Mouse (Mus musculus): ENCODE measurements around the gene Gm2381.
"Not testable (repeated sequence)": the region's sequence is repeated elsewhere in the genome, so short reads cannot be mapped to it uniquely, and the experiment has no call there.

The Gm2381 gene

DNA sequence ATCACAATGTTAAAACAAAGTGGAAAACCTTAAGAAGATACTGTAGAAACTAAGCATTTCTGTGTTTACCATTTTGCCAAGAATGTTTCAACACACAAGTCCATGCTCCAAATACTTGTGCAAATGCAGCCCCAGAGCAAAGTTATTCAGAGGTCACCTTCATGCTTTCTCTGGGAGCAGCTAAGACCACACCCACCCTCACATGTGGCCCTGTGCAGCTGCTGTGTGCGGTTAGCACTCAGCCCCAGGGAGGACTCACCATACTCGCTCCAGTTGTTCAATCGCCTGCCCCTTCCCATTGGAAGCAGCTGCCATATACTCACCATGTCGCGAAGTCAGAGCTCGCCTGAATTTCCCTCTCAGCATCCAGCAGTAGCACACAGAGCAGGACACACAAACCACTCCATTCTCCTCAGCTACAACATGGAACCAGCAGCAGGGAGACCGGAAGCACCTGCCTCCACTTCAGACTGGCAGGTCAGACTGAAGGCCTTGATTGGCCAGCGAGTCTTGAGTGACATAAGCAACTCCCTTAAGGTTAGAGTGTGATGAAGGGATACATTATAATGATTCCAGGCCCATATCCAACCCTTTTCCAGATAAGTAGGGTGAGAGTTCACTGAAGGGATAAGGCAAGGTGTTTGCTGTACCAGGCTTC, at the start of gene Gm2381:
Gene Gm2381 (minus strand): TSS at position 434 of the 658 bp plus-strand sequence.
- not testable (repeated sequence) for DNase-seq (ENCODE audit: low read depth, low spot score); H3K36me3 ChIP-seq (ENCODE audit: control insufficient read depth, insufficient read depth, low read length, poor library complexity, severe bottlenecking); H3K27me3 ChIP-seq (ENCODE audit: control insufficient read depth, insufficient read depth, low read length, poor library complexity, severe bottlenecking)

- DNase-seq (ENCODE audit: low read depth, low spot score); H3K36me3 ChIP-seq (ENCODE audit: control insufficient read depth, insufficient read depth, low read length, poor library complexity, severe bottlenecking); H3K27me3 ChIP-seq (ENCODE audit: control insufficient read depth, insufficient read depth, low read length, poor library complexity, severe bottlenecking): not testable (repeated sequence)
Observed at GRCm38 (mm10) chr7:42898067-42898466, 31.0 kb upstream of the Gm2381 start.

DNA sequence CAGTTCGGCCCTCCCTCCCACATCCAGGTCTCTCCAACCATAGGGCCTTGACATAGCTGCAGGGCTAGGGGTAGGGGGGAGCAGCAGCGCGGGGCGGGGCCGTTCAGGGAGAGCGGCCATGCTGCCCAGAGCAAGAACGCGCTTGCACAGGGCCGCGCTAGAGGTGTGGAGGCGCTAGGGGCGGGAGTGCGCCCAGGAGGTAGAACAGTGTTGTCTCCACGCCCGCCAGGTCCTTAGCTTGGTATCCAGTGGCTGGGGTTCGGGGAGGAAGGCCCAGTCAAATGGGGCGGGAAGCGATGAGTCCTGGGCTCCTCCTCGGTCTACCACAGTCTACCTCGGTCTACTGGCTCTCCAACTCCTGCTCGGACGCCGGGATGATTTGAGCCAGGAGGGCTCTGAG, 11.1 kb upstream of the Gm2381 start:
- no peaks in the 10 kb centered on the region for H3K36me3 ChIP-seq (ENCODE audit: control insufficient read depth, insufficient read depth, low read length, poor library complexity, severe bottlenecking)
- H3K27me3 ChIP-seq (ENCODE audit: control insufficient read depth, insufficient read depth, low read length, poor library complexity, severe bottlenecking), result no peaks in the 10 kb centered on the region

GRCm38 (mm10) chr7:42838366-42838765, 28.7 kb downstream of the Gm2381 start:
- DNase-seq (ENCODE audit: low read depth, low spot score); H3K27me3 ChIP-seq (ENCODE audit: control insufficient read depth, insufficient read depth, low read length, poor library complexity, severe bottlenecking); H3K36me3 ChIP-seq (ENCODE audit: control insufficient read depth, insufficient read depth, low read length, poor library complexity, severe bottlenecking): not testable (repeated sequence)

More for the DNA sequence above, 11.1 kb upstream of the Gm2381 start:
- DNase-seq (ENCODE audit: low read depth, low spot score), result no peak

- DNase-seq (ENCODE audit: low read depth, low spot score), result no peak
- Histone ChIP-seq H3K27me3 (ENCODE audit: control insufficient read depth, insufficient read depth, low read length, poor library complexity, severe bottlenecking) (no peaks in the 10 kb centered on the region), H3K36me3 (ENCODE audit: control insufficient read depth, insufficient read depth, low read length, poor library complexity, severe bottlenecking) (no peaks in the 10 kb centered on the region)
Observed at GRCm38 (mm10) chr7:42832221-42832620, 34.8 kb downstream of the Gm2381 start.

DNA sequence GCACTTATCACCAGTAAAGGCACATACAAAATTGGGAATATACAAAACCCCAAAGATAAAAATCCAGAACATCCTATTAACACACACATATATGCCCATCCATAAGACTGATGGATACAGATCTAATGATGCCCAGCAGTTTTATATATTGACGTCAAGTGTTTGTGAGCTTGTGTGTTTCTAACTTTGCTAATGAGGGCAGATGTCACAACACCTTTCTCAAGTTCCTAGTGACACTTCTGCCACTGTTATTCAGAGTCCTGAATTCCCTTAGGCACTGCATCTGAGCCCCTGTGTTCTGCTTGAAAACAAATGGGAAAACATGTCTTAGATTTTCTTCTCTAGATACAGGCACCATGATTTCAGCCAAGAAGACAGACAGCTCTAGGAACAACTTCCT, 73.6 kb downstream of the Gm2381 start, which contains the start of gene Vmn2r62:
Gene Vmn2r62 (minus strand): TSS at position 101 of the 400 bp plus-strand sequence.
- H3K36me3 ChIP-seq (ENCODE audit: control insufficient read depth, insufficient read depth, low read length, poor library complexity, severe bottlenecking); H3K27me3 ChIP-seq (ENCODE audit: control insufficient read depth, insufficient read depth, low read length, poor library complexity, severe bottlenecking); DNase-seq (ENCODE audit: low read depth, low spot score): not testable (repeated sequence)
